In genomic region chr6:4746036-4746695, GRCm38 (mm10) we compare ENCODE assay signal across 8 mouse cellular contexts. TPM values are rescaled to one million over a fixed set of nuclear protein-coding genes. Genes with fewer than 3 reads are reported as not detected.
DNase-seq lines count a peak whose midpoint lies in the region; ATAC-seq and TF ChIP-seq lines count a peak whose summit lies in the region.

No protein-coding gene starts in this region.

- H3K9me3 ChIP-seq in hindbrain, embryonic 11.5 days (ENCODE audit: control insufficient read depth, low read length): peaks cover 3% of the 10 kb centered on the region; the same call in 1 of the 2 replicates

- no peak for TF ChIP-seq CTCF in thymus, adult 2 months (IDR thresholded peaks at IDR 0.05; ENCODE audit: borderline replicate concordance, control insufficient read depth, extremely low read depth, insufficient read depth, low read length, poor library complexity)

- DNase-seq in thymus, adult 2 months: no peak
- DNase-seq in thymus, postnatal 4 days: no peak
- peak; percentile 41 for DNase-seq in embryo, embryonic 9.5 days (ENCODE audit: extremely low spot score)
- peak; percentile 49 for DNase-seq in hindbrain, embryonic 11.5 days (ENCODE audit: low spot score)
- peak; percentile 3 for DNase-seq in lung, postnatal 14 days
- DNase-seq in testis, postnatal 14 days (ENCODE audit: low spot score): peak; percentile 23
- no peak for DNase-seq in urinary bladder, postnatal 14 days (ENCODE audit: low spot score)

- H3K4me3 ChIP-seq in thymus, adult 2 months (ENCODE audit: control insufficient read depth, insufficient read depth, low read length): peak overlapping the region; percentile 40
- H3K4me3 ChIP-seq in hindbrain, embryonic 11.5 days (ENCODE audit: low read depth, low read length): peak overlapping the region; percentile 57

- peaks cover 8% of the 10 kb centered on the region; the same call in 1 of the 2 replicates for H3K4me1 ChIP-seq in thymus, adult 2 months (replicated peaks; ENCODE audit: control insufficient read depth, insufficient read depth, low read length)
- H3K4me1 ChIP-seq in hindbrain, embryonic 11.5 days (replicated peaks; ENCODE audit: control insufficient read depth, insufficient read depth, low read length): no peaks in the 10 kb centered on the region

- no peaks in the 10 kb centered on the region for H3K36me3 ChIP-seq in thymus, adult 2 months (ENCODE audit: control insufficient read depth, insufficient read depth, low read length)
- H3K36me3 ChIP-seq in hindbrain, embryonic 11.5 days (ENCODE audit: control insufficient read depth, insufficient read depth, low read length): no peaks in the 10 kb centered on the region

- H3K27ac ChIP-seq in thymus, adult 2 months (ENCODE audit: control insufficient read depth, insufficient read depth, low read length): no peak overlapping the region
- peak overlapping the region; percentile 82 for H3K27ac ChIP-seq in hindbrain, embryonic 11.5 days (ENCODE audit: low read depth, low read length)

- H3K27me3 ChIP-seq in thymus, adult 2 months (ENCODE audit: control insufficient read depth, insufficient read depth, low read length): no peaks in the 10 kb centered on the region
- no peaks in the 10 kb centered on the region for H3K27me3 ChIP-seq in hindbrain, embryonic 11.5 days (ENCODE audit: control insufficient read depth, insufficient read depth, low read length)

- TF ChIP-seq POLR2A in thymus, adult 2 months (IDR thresholded peaks at IDR 0.05; ENCODE audit: control insufficient read depth, extremely low read depth, insufficient read depth, low read length, poor library complexity): no peak

- no peak for ATAC-seq in hindbrain, embryonic 11.5 days (ENCODE audit: low FRiP score)
- ATAC-seq in megakaryocyte progenitor cell, adult 5-6 weeks (replicated peaks; ENCODE audit: poor library complexity): no peak

- peak overlapping the region; percentile 58 for H3K4me2 ChIP-seq in hindbrain, embryonic 11.5 days (replicated peaks; ENCODE audit: low read depth, low read length)

- WGBS in thymus, adult 2 months: 43% methylated on average over 22 of the region's 22 CpGs
- WGBS in hindbrain, embryonic 11.5 days: 53% methylated on average over 20 of the region's 22 CpGs

- H3K9ac ChIP-seq in hindbrain, embryonic 11.5 days (ENCODE audit: low read depth, low read length): peak overlapping the region; percentile 87

RNA-seq across cellular contexts. Expression of gene Sgce, which starts 0.8 kb away (rescaled TPM):
- polyA plus RNA-seq in thymus, adult 2 months (2012; rRNA removed): 1.6 and 2.7 TPM in 2 replicates
- polyA plus RNA-seq in hindbrain, embryonic 11.5 days (2014; fragmentation: Nextera tagmentation; extraction: Ambion mirVana): 67.7 and 74.4 TPM in 2 replicates
- total RNA-seq in megakaryocyte progenitor cell, adult 5-6 weeks (2015): 0.17 and 0.54 TPM in 2 replicates
- total RNA-seq in megakaryocyte progenitor cell, adult 5-6 weeks (2017): 1.2 TPM in 1 of 2 replicates, not detected in the other

RNA-seq across cellular contexts. Expression of gene Peg10, which starts 0.9 kb away (rescaled TPM):
- polyA plus RNA-seq in thymus, adult 2 months (2012; rRNA removed): 0.32 TPM in 2 replicates
- polyA plus RNA-seq in hindbrain, embryonic 11.5 days (2014; fragmentation: Nextera tagmentation; extraction: Ambion mirVana): 17.6 and 26.9 TPM in 2 replicates
- total RNA-seq in megakaryocyte progenitor cell, adult 5-6 weeks (2015): 0.02 and 0.34 TPM in 2 replicates
- total RNA-seq in megakaryocyte progenitor cell, adult 5-6 weeks (2017): not detected in 2 replicates

Comparison
In these comparisons a context has a peak if more than half of its experiments do, and no peak if none do; other contexts are left out.
1. DNase-seq: peak in embryo, embryonic 9.5 days (single experiment), hindbrain, embryonic 11.5 days (single experiment), lung, postnatal 14 days (single experiment) and testis, postnatal 14 days (single experiment); none in thymus, adult 2 months (single experiment), thymus, postnatal 4 days (single experiment) and urinary bladder, postnatal 14 days (single experiment).
2. RNA of gene Sgce, which starts 0.8 kb away (polyA plus RNA-seq): 67.7 to 74.4 TPM in hindbrain, embryonic 11.5 days; 1.6 to 2.7 TPM in thymus, adult 2 months; every median in the first group is over 10 times any median in the second.
3. RNA of gene Peg10, which starts 0.9 kb away (polyA plus RNA-seq): 17.6 to 26.9 TPM in hindbrain, embryonic 11.5 days; 0.32 TPM in thymus, adult 2 months; every median in the first group is over 10 times any median in the second.